Mouse (Mus musculus): Measurements from ENCODE around the gene Atrnl1. TPM values are rescaled to one million over a fixed set of nuclear protein-coding genes. Genes with fewer than 3 reads are reported as not detected.

Gene Atrnl1
- polyA plus RNA-seq, 1 experiment, result 9.0 TPM

GRCm38 (mm10) chr19:58065514-58065913 is 454.7 kb downstream of the Atrnl1 start:
- 74% methylated on average over 2 of the region's 2 CpGs for WGBS
- H3K4me3 ChIP-seq (ENCODE audit: low read depth, low read length), result no peak overlapping the region
- H3K27ac ChIP-seq (ENCODE audit: insufficient read depth, low read depth, low read length), result no peak overlapping the region
- TF ChIP-seq CTCF (IDR thresholded peaks at IDR 0.05; ENCODE audit: extremely low read depth, insufficient read length, insufficient replicate concordance, low read depth, low read length), result no peak
- no peaks in the 10 kb centered on the region for H3K4me1 ChIP-seq (ENCODE audit: control insufficient read depth, insufficient read depth, insufficient read length, low read length)
- H3K36me3 ChIP-seq (ENCODE audit: control insufficient read depth, insufficient read depth, low read length), result no peaks in the 10 kb centered on the region
- H3K27me3 ChIP-seq (ENCODE audit: control insufficient read depth, insufficient read depth, low read length), result no peaks in the 10 kb centered on the region

- H3K27ac ChIP-seq (ENCODE audit: insufficient read depth, low read depth, low read length), result no peak overlapping the region
- H3K27me3 ChIP-seq (ENCODE audit: control insufficient read depth, insufficient read depth, low read length), result no peaks in the 10 kb centered on the region
- H3K4me3 ChIP-seq (ENCODE audit: low read depth, low read length), result no peak overlapping the region
- no peak for TF ChIP-seq CTCF (IDR thresholded peaks at IDR 0.05; ENCODE audit: extremely low read depth, insufficient read length, insufficient replicate concordance, low read depth, low read length)
- no peak for TF ChIP-seq POLR2A (IDR thresholded peaks at IDR 0.05; ENCODE audit: low read depth, low read length)
- H3K36me3 ChIP-seq (ENCODE audit: control insufficient read depth, insufficient read depth, low read length), result no peaks in the 10 kb centered on the region
- WGBS, result 53% methylated on average over 2 of the region's 2 CpGs
- no peaks in the 10 kb centered on the region for H3K4me1 ChIP-seq (ENCODE audit: control insufficient read depth, insufficient read depth, insufficient read length, low read length)
Measured at GRCm38 (mm10) chr19:58068114-58068513, 457.3 kb downstream of the Atrnl1 start.

GRCm38 (mm10) chr19:58068958-58069357 is 458.1 kb downstream of the Atrnl1 start:
- no peaks in the 10 kb centered on the region for H3K4me1 ChIP-seq (ENCODE audit: control insufficient read depth, insufficient read depth, insufficient read length, low read length)
- WGBS, result 93% methylated on average over 2 of the region's 2 CpGs
- no peak overlapping the region for H3K4me3 ChIP-seq (ENCODE audit: low read depth, low read length)
- no peaks in the 10 kb centered on the region for H3K27me3 ChIP-seq (ENCODE audit: control insufficient read depth, insufficient read depth, low read length)
- TF ChIP-seq POLR2A (IDR thresholded peaks at IDR 0.05; ENCODE audit: low read depth, low read length) (no peak), CTCF (IDR thresholded peaks at IDR 0.05; ENCODE audit: extremely low read depth, insufficient read length, insufficient replicate concordance, low read depth, low read length) (no peak)
- H3K27ac ChIP-seq (ENCODE audit: insufficient read depth, low read depth, low read length), result no peak overlapping the region
- H3K36me3 ChIP-seq (ENCODE audit: control insufficient read depth, insufficient read depth, low read length), result no peaks in the 10 kb centered on the region

- Histone ChIP-seq H3K27me3 (ENCODE audit: control insufficient read depth, insufficient read depth, low read length) (no peaks in the 10 kb centered on the region), H3K36me3 (ENCODE audit: control insufficient read depth, insufficient read depth, low read length) (no peaks in the 10 kb centered on the region), H3K27ac (ENCODE audit: insufficient read depth, low read depth, low read length) (no peak overlapping the region), H3K4me3 (ENCODE audit: low read depth, low read length) (no peak overlapping the region), H3K4me1 (ENCODE audit: control insufficient read depth, insufficient read depth, insufficient read length, low read length) (no peaks in the 10 kb centered on the region)
- no peak for TF ChIP-seq POLR2A (IDR thresholded peaks at IDR 0.05; ENCODE audit: low read depth, low read length)
- TF ChIP-seq CTCF (IDR thresholded peaks at IDR 0.05; ENCODE audit: extremely low read depth, insufficient read length, insufficient replicate concordance, low read depth, low read length), result no peak
- WGBS, result 75% methylated on average over 5 of the region's 5 CpGs
Measured at GRCm38 (mm10) chr19:58072404-58072803, 461.6 kb downstream of the Atrnl1 start.

GRCm38 (mm10) chr19:58072846-58073245 is 462.0 kb downstream of the Atrnl1 start:
- H3K4me1 ChIP-seq (ENCODE audit: control insufficient read depth, insufficient read depth, insufficient read length, low read length), result no peaks in the 10 kb centered on the region
- no peak for TF ChIP-seq POLR2A (IDR thresholded peaks at IDR 0.05; ENCODE audit: low read depth, low read length)
- TF ChIP-seq CTCF (IDR thresholded peaks at IDR 0.05; ENCODE audit: extremely low read depth, insufficient read length, insufficient replicate concordance, low read depth, low read length), result no peak; the same call in 1 of the 2 replicates
- no peak overlapping the region for H3K4me3 ChIP-seq (ENCODE audit: low read depth, low read length)
- H3K36me3 ChIP-seq (ENCODE audit: control insufficient read depth, insufficient read depth, low read length), result no peaks in the 10 kb centered on the region
- 89% methylated on average over 9 of the region's 9 CpGs for WGBS
- no peak overlapping the region for H3K27ac ChIP-seq (ENCODE audit: insufficient read depth, low read depth, low read length)
- H3K27me3 ChIP-seq (ENCODE audit: control insufficient read depth, insufficient read depth, low read length), result no peaks in the 10 kb centered on the region

GRCm38 (mm10) chr19:58075252-58075651 is 464.4 kb downstream of the Atrnl1 start:
- no peaks in the 10 kb centered on the region for H3K4me1 ChIP-seq (ENCODE audit: control insufficient read depth, insufficient read depth, insufficient read length, low read length)
- 81% methylated on average over 6 of the region's 6 CpGs for WGBS

GRCm38 (mm10) chr19:58076961-58077371 is 466.1 kb downstream of the Atrnl1 start:
- no peaks in the 10 kb centered on the region for H3K27me3 ChIP-seq (ENCODE audit: control insufficient read depth, insufficient read depth, low read length)
- no peak overlapping the region for H3K4me3 ChIP-seq (ENCODE audit: low read depth, low read length)
- TF ChIP-seq POLR2A (IDR thresholded peaks at IDR 0.05; ENCODE audit: low read depth, low read length), result no peak
- no peak for TF ChIP-seq CTCF (IDR thresholded peaks at IDR 0.05; ENCODE audit: extremely low read depth, insufficient read length, insufficient replicate concordance, low read depth, low read length)
- WGBS, result 91% methylated on average over 14 of the region's 14 CpGs
- no peaks in the 10 kb centered on the region for H3K4me1 ChIP-seq (ENCODE audit: control insufficient read depth, insufficient read depth, insufficient read length, low read length)
- no peaks in the 10 kb centered on the region for H3K36me3 ChIP-seq (ENCODE audit: control insufficient read depth, insufficient read depth, low read length)
- H3K27ac ChIP-seq (ENCODE audit: insufficient read depth, low read depth, low read length), result no peak overlapping the region

More at GRCm38 (mm10) chr19:58075252-58075651, 464.4 kb downstream of the Atrnl1 start:
- Histone ChIP-seq H3K27ac (ENCODE audit: insufficient read depth, low read depth, low read length) (no peak overlapping the region), H3K36me3 (ENCODE audit: control insufficient read depth, insufficient read depth, low read length) (no peaks in the 10 kb centered on the region), H3K4me3 (ENCODE audit: low read depth, low read length) (no peak overlapping the region), H3K27me3 (ENCODE audit: control insufficient read depth, insufficient read depth, low read length) (no peaks in the 10 kb centered on the region)
- TF ChIP-seq POLR2A (IDR thresholded peaks at IDR 0.05; ENCODE audit: low read depth, low read length), result no peak
- TF ChIP-seq CTCF (IDR thresholded peaks at IDR 0.05; ENCODE audit: extremely low read depth, insufficient read length, insufficient replicate concordance, low read depth, low read length), result no peak

All from small intestine, adult 2 months (tissue).